Mouse (Mus musculus) erythroblast, embryonic 14.5 days (primary cell): Measurements from ENCODE around the gene Soga1. TPM values are rescaled to one million over a fixed set of nuclear protein-coding genes. Genes with fewer than 3 reads are reported as not detected.

Experiments used
- H3K27me3 ChIP-seq: 2 replicates; pipeline ENCODE4 v1.6.1; 2012; ENCODE audit warnings: inconsistent platforms; ENCODE audit not compliant: control insufficient read depth
- H3K36me3 ChIP-seq: 2 replicates; pipeline ENCODE4 v1.6.1; 2012; ENCODE audit warnings: mild to moderate bottlenecking, inconsistent platforms; ENCODE audit not compliant: control insufficient read depth
- H3K4me1 ChIP-seq: 2 replicates; pipeline ENCODE4 v1.6.1; 2012; ENCODE audit warnings: inconsistent platforms; ENCODE audit not compliant: control insufficient read depth
- H3K4me3 ChIP-seq: replicated peaks from 2 replicates; pipeline ENCODE3; 2012; ENCODE audit warnings: moderate library complexity, mild to moderate bottlenecking, inconsistent platforms
- H3K9me3 ChIP-seq: 2 replicates; pipeline ENCODE4 v1.6.1; 2012; ENCODE audit warnings: low read length, inconsistent platforms, mixed read lengths; ENCODE audit not compliant: control insufficient read depth
- GATA1 ChIP-seq: IDR thresholded peaks from 2 replicates; pipeline ENCODE4 v1.6.1; 2012; ENCODE audit warnings: low read length, inconsistent platforms, mixed read lengths
- TAL1 ChIP-seq: IDR thresholded peaks from 3 replicates; pipeline ENCODE4 v1.6.1; 2012; ENCODE audit warnings: low read length, inconsistent platforms, mixed read lengths
- polyA plus RNA-seq: library from polyadenylated mRNA; stranded (reverse); fragments of >175 nt; gene quantifications from 2 replicates; pipeline ENCODE4 v1.2.3, GENCODE M21; 2012

Soga1 gene
- polyA plus RNA-seq, 1 experiment: 0.14 TPM

GRCm38 (mm10) chr2:157084831-157085585, 6.0 kb upstream of the Soga1 start:
- no peaks in the 10 kb centered on the region for H3K4me1 ChIP-seq
- no peaks in the 10 kb centered on the region for H3K36me3 ChIP-seq
- H3K9me3 ChIP-seq: no peaks in the 10 kb centered on the region
- TF ChIP-seq TAL1: no peak
- TF ChIP-seq GATA1: no peak
- peaks cover 32% of the 10 kb centered on the region for H3K27me3 ChIP-seq
- no peak overlapping the region for H3K4me3 ChIP-seq

DNA sequence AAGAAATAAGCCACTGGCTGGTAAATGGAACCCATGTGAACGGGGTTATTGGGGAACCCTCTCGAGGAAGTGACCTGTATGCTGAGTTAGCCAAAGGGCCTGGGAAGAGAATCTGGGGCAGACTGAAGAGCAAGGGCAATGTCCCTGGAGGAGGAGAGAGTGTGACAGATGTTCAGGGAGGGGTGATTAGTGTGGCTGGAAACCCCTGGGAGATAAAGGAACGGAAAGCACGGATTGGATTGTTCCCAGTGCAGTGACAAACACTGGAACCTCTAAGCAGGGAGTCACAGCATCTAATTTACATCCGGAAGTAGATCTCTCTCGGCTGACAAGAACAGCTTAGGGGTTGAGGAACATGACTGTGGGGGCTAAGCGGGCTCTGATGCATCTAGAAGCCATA, 2.9 kb upstream of the Soga1 start:
- H3K4me1 ChIP-seq: no peaks in the 10 kb centered on the region; the same call in 1 of the 2 replicates
- no peak for TF ChIP-seq GATA1
- no peak for TF ChIP-seq TAL1
- no peaks in the 10 kb centered on the region for H3K36me3 ChIP-seq
- H3K4me3 ChIP-seq: no peak overlapping the region
- no peaks in the 10 kb centered on the region; the same call in 1 of the 2 replicates for H3K9me3 ChIP-seq
- peaks cover 62% of the 10 kb centered on the region for H3K27me3 ChIP-seq

DNA sequence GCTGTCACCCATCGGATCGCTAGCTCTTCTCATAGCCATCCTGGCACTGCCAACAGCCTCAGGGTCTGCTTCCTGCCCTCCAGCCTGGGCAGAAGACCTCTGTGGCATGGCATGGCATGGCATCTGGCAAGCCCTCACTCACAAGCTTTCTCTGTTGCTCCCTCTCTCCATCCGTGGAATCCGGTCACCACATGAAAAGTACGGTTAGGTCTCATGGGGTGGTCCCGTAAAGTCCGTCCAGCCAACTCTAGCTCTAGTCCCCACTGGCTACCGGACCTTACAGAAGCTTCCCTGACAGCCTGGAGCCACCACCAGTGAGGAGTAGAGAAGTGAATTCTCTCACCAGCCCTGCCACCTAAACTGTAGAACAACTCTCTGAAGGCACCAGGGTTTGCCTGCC, 2.3 kb upstream of the Soga1 start:
- no peaks in the 10 kb centered on the region for H3K36me3 ChIP-seq
- H3K9me3 ChIP-seq: no peaks in the 10 kb centered on the region; the same call in 1 of the 2 replicates
- no peak for TF ChIP-seq GATA1
- no peak for TF ChIP-seq TAL1
- H3K27me3 ChIP-seq: peaks cover 68% of the 10 kb centered on the region
- no peaks in the 10 kb centered on the region; the same call in 1 of the 2 replicates for H3K4me1 ChIP-seq
- H3K4me3 ChIP-seq: no peak overlapping the region

DNA sequence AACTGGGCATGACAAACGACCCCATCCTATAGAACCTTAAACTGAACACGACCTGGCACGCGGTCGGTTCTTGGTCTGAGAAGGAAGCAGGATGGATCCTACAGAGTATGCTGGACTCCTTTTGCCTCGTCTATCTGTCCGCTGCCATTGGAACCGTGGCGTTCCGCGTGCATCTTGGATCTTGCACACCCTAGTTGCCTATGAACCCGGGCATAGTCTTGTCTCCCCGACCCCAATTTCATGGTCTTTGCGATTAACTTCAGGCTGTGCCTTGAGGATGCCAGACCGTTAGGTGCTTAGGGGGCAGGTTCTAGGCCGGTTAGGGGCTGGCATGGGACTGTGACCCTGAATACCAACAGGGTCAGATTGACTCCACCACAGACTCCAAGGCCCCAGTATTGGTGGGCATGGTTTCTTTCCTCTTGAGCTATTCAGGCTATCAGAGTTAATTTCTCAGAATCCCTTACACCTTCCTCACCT, 687 bp upstream of the Soga1 start:
- Histone ChIP-seq H3K9me3 (no peaks in the 10 kb centered on the region; the same call in 1 of the 2 replicates), H3K27me3 (peaks cover 80% of the 10 kb centered on the region), H3K4me1 (no peaks in the 10 kb centered on the region; the same call in 1 of the 2 replicates), H3K36me3 (no peaks in the 10 kb centered on the region), H3K4me3 (no peak overlapping the region)
- TF ChIP-seq GATA1 (no peak), TAL1 (no peak)

- Histone ChIP-seq H3K27me3 (peaks cover 78% of the 10 kb centered on the region), H3K4me1 (no peaks in the 10 kb centered on the region; the same call in 1 of the 2 replicates), H3K36me3 (no peaks in the 10 kb centered on the region), H3K4me3 (peak overlapping the region; percentile 52), H3K9me3 (no peaks in the 10 kb centered on the region; the same call in 1 of the 2 replicates)
- no peak for TF ChIP-seq GATA1
- no peak for TF ChIP-seq TAL1
Measured at GRCm38 (mm10) chr2:157078059-157078792, 828 bp downstream of the Soga1 start.

DNA sequence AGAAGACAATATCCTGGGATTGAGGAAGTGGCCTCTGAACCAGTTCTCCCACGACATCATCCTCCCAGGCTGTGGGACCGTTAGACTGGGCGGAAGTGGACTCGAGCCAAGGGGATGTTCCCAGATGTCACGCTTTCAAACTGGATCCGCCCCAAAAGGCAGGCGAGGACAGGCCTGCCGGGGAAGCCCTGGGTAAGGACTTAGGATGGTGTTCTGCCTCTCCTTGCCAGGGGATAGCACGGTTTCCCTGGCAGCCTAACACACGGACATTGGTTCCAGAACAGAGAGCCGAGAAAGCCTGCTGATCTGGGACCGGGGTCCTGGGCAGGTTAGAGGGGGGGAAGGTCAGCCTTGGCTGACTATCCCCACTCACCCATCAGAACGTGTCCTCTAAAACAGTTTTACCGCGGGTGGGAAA, 1.4 kb downstream of the Soga1 start:
- TF ChIP-seq GATA1 (no peak), TAL1 (no peak)
- Histone ChIP-seq H3K27me3 (peaks cover 75% of the 10 kb centered on the region), H3K4me3 (peak overlapping the region; percentile 52), H3K36me3 (no peaks in the 10 kb centered on the region), H3K9me3 (no peaks in the 10 kb centered on the region; the same call in 1 of the 2 replicates), H3K4me1 (no peaks in the 10 kb centered on the region; the same call in 1 of the 2 replicates)

GRCm38 (mm10) chr2:157077160-157077559, 1.9 kb downstream of the Soga1 start:
- no peaks in the 10 kb centered on the region; the same call in 1 of the 2 replicates for H3K9me3 ChIP-seq
- no peaks in the 10 kb centered on the region for H3K36me3 ChIP-seq
- no peaks in the 10 kb centered on the region; the same call in 1 of the 2 replicates for H3K4me1 ChIP-seq
- TF ChIP-seq TAL1: no peak
- TF ChIP-seq GATA1: no peak
- H3K27me3 ChIP-seq: peaks cover 70% of the 10 kb centered on the region
- no peak overlapping the region for H3K4me3 ChIP-seq

DNA sequence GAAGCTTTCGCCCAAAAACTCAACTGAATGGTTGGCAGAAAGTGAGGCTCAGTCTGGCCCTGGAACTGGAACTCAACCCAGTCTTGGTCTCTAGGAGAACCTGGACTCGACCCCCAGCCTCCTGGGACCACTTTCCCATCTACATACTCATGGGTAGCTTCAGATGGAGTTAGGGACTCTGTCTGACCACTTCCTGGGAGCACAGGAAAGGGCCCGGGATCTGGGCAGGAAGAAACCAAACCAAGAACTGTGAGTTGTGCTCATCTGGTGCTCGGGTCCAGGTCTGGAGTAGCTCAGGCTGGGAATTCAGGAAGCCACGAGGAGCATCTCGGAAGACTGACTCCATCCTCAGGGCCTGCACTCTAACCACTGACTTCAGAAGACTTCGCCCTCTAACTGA, 2.5 kb downstream of the Soga1 start:
- TF ChIP-seq TAL1 (no peak), GATA1 (no peak)
- Histone ChIP-seq H3K27me3 (peaks cover 64% of the 10 kb centered on the region), H3K4me1 (no peaks in the 10 kb centered on the region; the same call in 1 of the 2 replicates), H3K4me3 (no peak overlapping the region), H3K9me3 (no peaks in the 10 kb centered on the region; the same call in 1 of the 2 replicates), H3K36me3 (no peaks in the 10 kb centered on the region)

GRCm38 (mm10) chr2:157075685-157076084, 3.4 kb downstream of the Soga1 start:
- H3K36me3 ChIP-seq: no peaks in the 10 kb centered on the region
- H3K9me3 ChIP-seq: no peaks in the 10 kb centered on the region; the same call in 1 of the 2 replicates
- TF ChIP-seq GATA1: no peak
- no peak for TF ChIP-seq TAL1
- peaks cover 55% of the 10 kb centered on the region for H3K27me3 ChIP-seq
- H3K4me3 ChIP-seq: no peak overlapping the region
- H3K4me1 ChIP-seq: peaks cover 3% of the 10 kb centered on the region
